Mouse (Mus musculus) liver, adult 2 months (tissue): ENCODE measurements around the gene Fibp. TPM values are rescaled to one million over a fixed set of nuclear protein-coding genes. Genes with fewer than 3 reads are reported as not detected.

Experiments used
- DNase-seq: peaks from one replicate; pipeline ENCODE4 v3.0.0-alpha.2; 2011; ENCODE audit warnings: low read depth, low spot score; ENCODE audit errors: extremely low read depth
- H3K27ac ChIP-seq: fragments of 200-500 bp; replicated peaks from 2 replicates; pipeline ENCODE4 v1.5.1; 2012; ENCODE audit warnings: low read depth, mild to moderate bottlenecking, control low read depth, inconsistent platforms, low read length; ENCODE audit not compliant: insufficient read depth
- H3K27me3 ChIP-seq: fragments of 200-500 bp; 2 replicates; pipeline ENCODE4 v1.6.1; 2012; ENCODE audit warnings: mild to moderate bottlenecking, moderate library complexity, low read length, inconsistent platforms; ENCODE audit not compliant: control insufficient read depth, insufficient read depth
- H3K36me3 ChIP-seq: fragments of 200-500 bp; 2 replicates; pipeline ENCODE4 v1.6.1; 2012; ENCODE audit warnings: low read length, inconsistent platforms; ENCODE audit not compliant: control insufficient read depth, insufficient read depth
- H3K4me1 ChIP-seq: fragments of 200-500 bp; 2 replicates; pipeline ENCODE4 v1.6.1; 2011; ENCODE audit warnings: low read length; ENCODE audit not compliant: control insufficient read depth, insufficient read depth
- H3K4me3 ChIP-seq: fragments of 200-500 bp; 2 replicates; pipeline ENCODE4 v1.5.1; 2011; ENCODE audit warnings: low read depth, mild to moderate bottlenecking, control low read depth, low read length, moderate library complexity; ENCODE audit not compliant: insufficient read depth
- H3K79me2 ChIP-seq: fragments of 200-500 bp; 2 replicates; pipeline ENCODE4 v1.6.1; 2012; ENCODE audit warnings: inconsistent platforms, mild to moderate bottlenecking, low read length, moderate library complexity; ENCODE audit not compliant: control insufficient read depth, insufficient read depth
- H3K9ac ChIP-seq: fragments of 200-500 bp; 2 replicates; pipeline ENCODE4 v1.6.1; 2012; ENCODE audit warnings: low read depth, mild to moderate bottlenecking, control low read depth, inconsistent platforms, low read length
- CTCF ChIP-seq: fragments of 200-500 bp; IDR thresholded peaks from 2 replicates; pipeline ENCODE4 v1.5.1; 2011; ENCODE audit warnings: low read depth, low read length, control low read depth
- POLR2A ChIP-seq: fragments of 200-500 bp; IDR thresholded peaks from 2 replicates; pipeline ENCODE4 v1.6.1; 2011; ENCODE audit warnings: low read length, control low read depth; ENCODE audit not compliant: insufficient read depth; ENCODE audit errors: extremely low read depth
- WGBS: fragments of 180-500 bp; shearing (Covaris S2); methylation state at CpG from one replicate; pipeline ENCODE4 v1.1.7; 2018; 5-methylcytosine and 5-hydroxymethylcytosine counted together
- polyA plus RNA-seq: library from polyadenylated mRNA; depleted of rRNA; stranded (reverse); fragments of >200 nt; gene quantifications from 2 replicates; pipeline ENCODE4 v1.2.3, GENCODE M21; 2012; rRNA removed
- total RNA-seq: library from RNA; depleted of rRNA; stranded (reverse); fragments of >200 nt; gene quantifications from 2 replicates; pipeline ENCODE4 v1.2.3, GENCODE M21; 2014; rRNA removed

Fibp gene
- total RNA-seq: 25.8 and 32.0 TPM in 2 replicates
- 38.5 and 46.6 TPM in 2 replicates for polyA plus RNA-seq

- Histone ChIP-seq H3K9ac (peak within 1 kb of the TSS; percentile 82), H3K4me3 (peak within 1 kb of the TSS; percentile 85), H3K27me3 (no peaks in the 10 kb centered on the region), H3K4me1 (peaks cover 8% of the 10 kb centered on the region; the same call in 1 of the 2 replicates), H3K36me3 (no peaks in the 10 kb centered on the region), H3K27ac (peak within 1 kb of the TSS; percentile 63), H3K79me2 (peaks cover 12% of the 10 kb centered on the region; the same call in 1 of the 2 replicates)
- under 1% methylated on average over 32 of the region's 32 CpGs for WGBS
- TF ChIP-seq POLR2A: peak; percentile 49; the same call in 1 of the 2 replicates
- TF ChIP-seq CTCF: no peak
- peak; percentile 73 for DNase-seq
Observed at GRCm38 (mm10) chr19:5460465-5460911, at the start of gene Fibp. Gene Fibp (plus strand): TSS chr19:5460615.

- TF ChIP-seq POLR2A (no peak), CTCF (no peak)
- Histone ChIP-seq H3K27me3 (no peaks in the 10 kb centered on the region), H3K36me3 (no peaks in the 10 kb centered on the region), H3K79me2 (0 out of 2 replicates have a peak, but pooled peaks cover 3% of the 10 kb centered on the region), H3K27ac (no peak overlapping the region), H3K9ac (no peak overlapping the region), H3K4me3 (no peak overlapping the region), H3K4me1 (peaks cover 20% of the 10 kb centered on the region)
- WGBS: 94% methylated on average over 5 of the region's 5 CpGs
- no peak for DNase-seq
Observed at GRCm38 (mm10) chr19:5410641-5411040, 49.8 kb upstream of the Fibp start.

DNA sequence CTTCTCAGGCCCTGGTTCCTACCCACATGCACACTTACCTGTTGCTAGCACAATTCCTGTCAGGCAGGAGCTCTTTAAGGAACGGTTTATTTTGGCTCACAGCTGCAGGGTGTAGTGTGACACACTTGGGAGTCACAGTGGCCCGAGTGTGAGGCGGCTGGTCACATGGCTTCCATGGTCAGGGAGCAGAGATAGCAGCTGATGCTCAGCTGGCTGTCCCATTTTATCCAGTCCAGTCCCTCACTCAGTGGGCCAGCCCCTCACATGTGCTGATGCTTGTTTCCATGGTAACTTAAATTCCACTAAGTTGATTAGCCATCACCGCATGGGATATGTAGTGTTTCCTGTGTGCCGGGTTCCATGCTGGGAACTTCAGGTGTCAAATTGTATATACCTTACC is 48.5 kb upstream of the Fibp start:
- no peak for TF ChIP-seq CTCF

GRCm38 (mm10) chr19:5413840-5414239 is 46.6 kb upstream of the Fibp start:
- no peak overlapping the region for H3K27ac ChIP-seq
- no peak for DNase-seq
- H3K4me1 ChIP-seq: peaks cover 9% of the 10 kb centered on the region; the same call in 1 of the 2 replicates
- peaks cover 24% of the 10 kb centered on the region for H3K36me3 ChIP-seq
- no peaks in the 10 kb centered on the region for H3K79me2 ChIP-seq
- no peaks in the 10 kb centered on the region for H3K27me3 ChIP-seq
- TF ChIP-seq CTCF: no peak
- no peak for TF ChIP-seq POLR2A
- H3K4me3 ChIP-seq: no peak overlapping the region
- no peak overlapping the region for H3K9ac ChIP-seq
- 91% methylated on average over 4 of the region's 4 CpGs for WGBS

More for the DNA sequence above, 48.5 kb upstream of the Fibp start:
- H3K27me3 ChIP-seq: no peaks in the 10 kb centered on the region
- no peak overlapping the region for H3K27ac ChIP-seq
- 0 out of 2 replicates have a peak, but pooled peaks cover 3% of the 10 kb centered on the region for H3K79me2 ChIP-seq
- DNase-seq: no peak
- no peak overlapping the region for H3K9ac ChIP-seq
- 64% methylated on average over 5 of the region's 5 CpGs for WGBS
- peaks cover 16% of the 10 kb centered on the region for H3K4me1 ChIP-seq
- no peak overlapping the region for H3K4me3 ChIP-seq
- H3K36me3 ChIP-seq: peaks cover 8% of the 10 kb centered on the region

GRCm38 (mm10) chr19:5414534-5414957 is 45.9 kb upstream of the Fibp start:
- Histone ChIP-seq H3K27ac (peak overlapping the region; percentile 54), H3K79me2 (no peaks in the 10 kb centered on the region), H3K9ac (no peak overlapping the region), H3K4me1 (peaks cover 5% of the 10 kb centered on the region; the same call in 1 of the 2 replicates), H3K27me3 (no peaks in the 10 kb centered on the region), H3K36me3 (peaks cover 26% of the 10 kb centered on the region), H3K4me3 (no peak overlapping the region)
- TF ChIP-seq CTCF: no peak
- no peak for TF ChIP-seq POLR2A
- WGBS: 72% methylated on average over 2 of the region's 2 CpGs
- DNase-seq: peak; percentile 43

DNA sequence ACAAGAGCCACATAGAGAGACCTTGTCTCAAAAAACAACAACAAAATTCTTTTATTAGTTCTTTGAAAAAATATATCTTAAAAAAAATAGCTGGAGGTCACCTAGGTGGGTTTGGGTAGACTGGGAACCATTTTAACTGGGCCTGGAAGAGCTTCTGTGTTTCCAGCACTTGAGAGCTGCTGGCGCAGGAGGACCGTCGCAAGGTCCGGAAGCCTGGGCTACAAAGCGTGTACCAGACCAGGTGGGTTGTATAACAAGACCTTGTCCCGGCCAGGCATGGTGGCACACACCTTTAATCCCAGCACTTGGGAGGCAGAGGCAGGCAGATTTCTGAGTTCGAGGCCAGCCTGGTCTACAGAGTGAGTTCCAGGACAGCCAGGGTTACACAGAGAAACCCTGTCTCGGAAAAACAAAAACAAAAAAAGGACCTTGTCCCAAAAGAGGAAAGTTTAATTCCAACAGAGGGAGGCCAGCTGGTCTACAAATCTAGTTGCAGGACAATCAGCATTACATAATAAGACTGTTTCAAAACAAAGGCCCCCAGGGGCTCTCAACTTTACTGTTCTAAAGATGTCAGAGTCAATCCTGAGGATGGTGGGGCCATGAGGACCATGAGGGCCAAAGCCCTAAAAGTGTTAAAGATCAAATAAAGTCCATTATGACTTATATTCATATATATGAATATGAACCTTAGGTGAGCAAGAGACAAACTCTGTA is 41.5 kb upstream of the Fibp start:
- Histone ChIP-seq H3K9ac (no peak overlapping the region), H3K36me3 (peaks cover 31% of the 10 kb centered on the region), H3K27me3 (no peaks in the 10 kb centered on the region), H3K79me2 (no peaks in the 10 kb centered on the region), H3K27ac (no peak overlapping the region), H3K4me1 (peaks cover 8% of the 10 kb centered on the region; the same call in 1 of the 2 replicates), H3K4me3 (no peak overlapping the region)
- DNase-seq: no peak
- WGBS: 94% methylated on average over 8 of the region's 8 CpGs
- TF ChIP-seq POLR2A: no peak
- no peak for TF ChIP-seq CTCF
